Mouse (Mus musculus): ENCODE data around the gene Fam98b.

Fam98b gene

DNA sequence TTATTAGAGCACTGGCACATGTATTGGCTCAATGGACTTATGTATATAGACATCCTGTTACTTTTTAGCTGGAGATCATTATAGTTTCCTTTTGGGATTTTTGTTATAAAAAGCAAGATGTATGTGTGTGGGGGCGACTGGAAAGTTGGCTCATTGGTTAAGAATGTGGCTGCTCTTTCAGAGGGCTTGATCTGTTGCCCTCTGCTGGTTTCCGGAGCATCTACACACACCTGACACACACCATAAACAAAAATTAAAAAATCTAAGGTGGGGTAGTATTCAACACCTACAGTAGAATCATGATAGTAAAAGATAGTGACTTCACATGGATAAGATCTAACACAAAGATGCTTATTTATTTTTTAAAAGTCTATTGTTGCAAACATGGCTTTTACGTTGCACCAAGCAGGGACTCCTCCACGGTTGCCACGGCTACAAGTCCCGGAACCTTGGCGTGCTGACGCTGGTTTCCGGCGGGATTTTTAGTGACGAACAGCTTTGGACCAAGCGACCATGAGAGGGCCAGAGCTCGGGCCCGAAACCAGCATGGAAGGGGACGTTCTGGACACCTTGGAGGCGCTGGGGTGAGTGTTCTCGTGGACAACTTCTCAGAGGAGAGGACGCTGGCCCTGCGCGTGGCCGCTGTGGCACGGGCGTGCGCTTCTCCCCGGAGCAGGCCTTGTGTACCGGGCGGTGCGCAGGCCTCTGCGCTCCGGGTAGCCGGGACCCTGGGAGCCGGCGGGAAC, at the start of gene Fam98b:
TSS of gene Fam98b (plus strand) at position 485 of the 746 bp plus-strand sequence.
- DNase-seq (ENCODE audit: low spot score): peak; percentile 94

- DNase-seq (ENCODE audit: low spot score): no peak
Measured at GRCm38 (mm10) chr2:117200869-117201338, 48.6 kb upstream of the Fam98b start.

- DNase-seq (ENCODE audit: low spot score): no peak
Measured at GRCm38 (mm10) chr2:117203350-117203749, 46.2 kb upstream of the Fam98b start.

DNA sequence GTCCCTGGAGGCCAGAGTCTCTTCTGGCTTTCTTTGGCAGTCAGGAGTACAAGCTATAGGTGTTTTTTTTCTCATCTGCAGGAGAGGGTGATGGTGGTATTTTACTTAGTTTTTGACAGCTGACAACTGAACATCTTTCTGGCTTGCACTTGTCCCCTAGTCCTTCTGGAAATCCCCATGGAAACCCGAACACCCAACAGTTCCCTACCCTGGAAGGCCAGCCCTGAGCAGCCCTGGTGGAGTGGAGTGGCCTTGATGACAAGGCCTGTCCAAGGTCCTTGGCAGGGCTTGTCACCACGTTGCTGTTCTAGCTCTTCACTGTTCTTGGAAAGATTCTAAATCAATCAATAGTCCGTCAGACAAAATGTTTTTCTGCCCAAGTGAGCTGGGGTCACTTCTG, 45.0 kb upstream of the Fam98b start:
- DNase-seq (ENCODE audit: low spot score): no peak

- no peak for DNase-seq (ENCODE audit: low spot score)
Measured at GRCm38 (mm10) chr2:117205066-117205465, 44.5 kb upstream of the Fam98b start.

GRCm38 (mm10) chr2:117210416-117211085, 39.0 kb upstream of the Fam98b start:
- no peak for DNase-seq (ENCODE audit: low spot score)

DNA sequence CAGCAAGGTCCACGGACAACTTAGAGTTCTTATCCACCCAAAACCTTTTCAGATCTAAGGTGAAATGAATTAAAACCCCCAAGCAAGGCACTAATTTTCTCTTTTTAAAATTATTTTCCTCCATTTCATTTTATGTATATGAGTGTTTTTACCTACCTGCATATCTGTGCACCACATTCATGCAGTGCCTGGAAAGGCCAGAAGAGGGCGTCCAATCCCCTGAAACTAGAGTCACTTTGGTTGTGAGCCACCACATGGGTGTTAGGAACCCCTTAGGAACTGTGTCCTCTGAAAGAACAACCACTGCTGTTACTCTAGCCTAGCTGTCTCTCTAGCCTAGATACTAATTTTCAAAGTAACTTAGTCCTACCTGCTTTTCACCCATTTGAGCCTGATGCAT, 33.4 kb upstream of the Fam98b start:
- no peak for DNase-seq (ENCODE audit: low spot score)

- DNase-seq (ENCODE audit: low spot score): no peak
Measured at GRCm38 (mm10) chr2:117217695-117218216, 31.8 kb upstream of the Fam98b start.

DNA sequence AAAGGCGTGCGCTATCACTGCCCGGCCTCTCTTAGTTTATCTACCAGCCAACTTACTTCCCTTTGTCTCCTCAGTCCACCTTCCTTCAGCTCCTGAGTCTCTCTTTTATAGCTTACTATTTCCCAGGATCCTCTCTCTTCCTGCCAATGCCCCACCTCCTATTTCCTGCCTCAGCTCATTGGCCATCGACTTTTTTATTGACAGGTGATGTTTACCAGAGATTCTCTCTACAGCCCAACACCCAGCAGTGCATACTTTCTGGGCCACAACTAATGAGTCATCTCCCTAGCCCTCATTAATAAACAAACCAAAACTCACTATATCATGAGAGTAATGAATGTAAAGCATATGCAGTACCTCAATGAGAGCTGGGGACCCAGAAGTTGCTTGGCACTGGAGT, 30.0 kb upstream of the Fam98b start:
- DNase-seq (ENCODE audit: low spot score): no peak

DNA sequence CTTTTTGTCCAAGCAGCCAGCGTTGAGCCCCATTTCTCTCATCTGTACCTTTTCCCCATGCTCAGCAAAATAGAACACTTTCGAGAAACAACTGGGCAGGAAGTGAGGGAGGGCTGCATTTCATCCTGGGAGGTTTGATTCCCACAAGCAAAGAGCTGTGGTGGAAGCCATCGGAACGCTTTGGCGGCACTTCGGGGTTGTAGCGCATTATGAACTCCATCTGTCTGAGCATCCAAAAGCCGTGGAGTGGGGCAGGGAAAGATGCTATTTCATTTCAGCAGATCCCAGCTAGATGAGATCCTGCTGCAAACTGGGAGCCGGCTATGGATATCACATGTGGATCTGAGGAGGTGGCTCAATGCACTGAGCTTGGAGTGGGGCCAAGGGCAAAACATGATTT, 26.9 kb upstream of the Fam98b start:
- no peak for DNase-seq (ENCODE audit: low spot score)

GRCm38 (mm10) chr2:117228601-117229125, 20.9 kb upstream of the Fam98b start:
- no peak for DNase-seq (ENCODE audit: low spot score)

GRCm38 (mm10) chr2:117230261-117230660, 19.3 kb upstream of the Fam98b start:
- no peak for DNase-seq (ENCODE audit: low spot score)

DNA sequence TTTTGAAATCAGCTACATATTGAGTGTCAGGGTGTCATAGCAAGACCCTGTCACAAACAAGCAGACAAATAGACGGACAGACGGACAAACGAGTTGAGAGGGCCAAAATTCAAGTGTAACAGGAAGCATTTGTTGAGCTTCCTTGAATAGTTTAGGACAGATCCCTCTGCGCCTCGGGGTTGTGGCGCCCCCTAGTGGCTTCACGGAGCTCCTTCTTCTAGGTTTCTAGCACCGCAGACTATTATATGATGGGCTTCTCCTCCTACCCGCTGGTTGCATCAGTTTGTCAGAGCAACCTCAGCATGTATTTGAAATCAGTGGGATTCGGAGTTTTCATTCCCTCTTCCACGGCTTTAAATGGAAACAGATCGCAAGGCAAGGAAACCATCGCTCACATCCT, 18.3 kb upstream of the Fam98b start:
- peak; percentile 87 for DNase-seq (ENCODE audit: low spot score)

DNA sequence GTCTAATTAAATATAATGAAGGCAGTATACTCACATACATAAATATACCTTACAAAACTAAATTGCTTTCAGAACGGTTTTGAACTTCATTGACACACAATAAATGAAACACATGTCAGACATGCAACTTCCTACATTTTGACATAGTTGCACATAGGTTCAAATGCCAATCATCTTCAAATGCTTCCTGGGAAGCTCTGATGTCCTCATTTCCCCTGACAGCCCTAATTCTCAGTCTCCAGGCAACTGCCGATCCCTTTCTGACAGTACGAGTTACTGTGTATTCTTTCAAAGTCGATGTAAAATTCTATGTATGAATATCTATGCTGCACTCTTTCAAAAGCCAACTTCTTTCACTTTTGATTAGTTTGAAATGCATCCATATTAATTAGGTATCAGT, 7.6 kb upstream of the Fam98b start:
- no peak for DNase-seq (ENCODE audit: low spot score)

GRCm38 (mm10) chr2:117250001-117250510, 517 bp downstream of the Fam98b start:
- DNase-seq (ENCODE audit: low spot score): peak; percentile 47

GRCm38 (mm10) chr2:117255415-117255814, 5.9 kb downstream of the Fam98b start:
- DNase-seq (ENCODE audit: low spot score): no peak

GRCm38 (mm10) chr2:117257617-117258016, 8.1 kb downstream of the Fam98b start:
- no peak for DNase-seq (ENCODE audit: low spot score)

DNA sequence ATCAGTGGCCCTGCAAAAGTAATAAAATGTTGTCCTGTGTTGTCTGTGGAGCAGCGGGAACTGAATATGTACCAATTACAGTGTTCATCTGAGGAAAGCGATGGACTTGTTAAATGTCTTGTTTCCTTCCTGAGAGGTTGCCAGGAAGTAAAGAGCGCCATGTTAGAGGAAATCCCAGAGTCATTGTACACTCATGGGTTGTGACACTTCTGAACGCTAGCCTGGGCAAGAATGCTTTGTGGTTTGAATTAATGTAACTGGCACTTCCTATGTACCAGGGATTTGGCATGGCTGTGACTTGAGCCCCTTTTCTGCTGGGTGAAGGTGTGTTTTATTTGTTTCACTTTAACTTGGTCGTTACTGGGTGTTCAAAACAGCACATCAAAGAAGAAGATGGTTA, 12.6 kb downstream of the Fam98b start:
- no peak for DNase-seq (ENCODE audit: low spot score)

GRCm38 (mm10) chr2:117263786-117264408, 14.4 kb downstream of the Fam98b start:
- DNase-seq (ENCODE audit: low spot score): peak; percentile 60

DNA sequence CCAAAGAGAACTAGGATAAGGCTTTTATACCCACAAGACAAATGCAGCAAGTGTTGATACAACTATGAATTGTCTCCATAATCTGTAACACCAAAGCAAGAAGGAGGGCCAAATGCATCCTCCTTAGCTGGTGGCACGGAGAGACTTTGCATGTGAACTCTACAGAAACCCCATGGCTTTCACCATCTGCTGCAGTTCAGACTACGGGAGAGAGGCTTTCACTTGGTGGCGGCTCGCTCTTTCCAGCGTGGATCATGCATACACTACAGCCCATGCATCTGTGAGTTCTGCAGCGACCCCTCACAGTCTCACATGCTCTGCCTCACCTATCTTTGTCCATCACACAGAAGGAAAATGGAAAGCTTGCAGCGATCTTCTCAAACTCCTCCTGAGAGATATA, 38.8 kb downstream of the Fam98b start:
- DNase-seq (ENCODE audit: low spot score): no peak

DNA sequence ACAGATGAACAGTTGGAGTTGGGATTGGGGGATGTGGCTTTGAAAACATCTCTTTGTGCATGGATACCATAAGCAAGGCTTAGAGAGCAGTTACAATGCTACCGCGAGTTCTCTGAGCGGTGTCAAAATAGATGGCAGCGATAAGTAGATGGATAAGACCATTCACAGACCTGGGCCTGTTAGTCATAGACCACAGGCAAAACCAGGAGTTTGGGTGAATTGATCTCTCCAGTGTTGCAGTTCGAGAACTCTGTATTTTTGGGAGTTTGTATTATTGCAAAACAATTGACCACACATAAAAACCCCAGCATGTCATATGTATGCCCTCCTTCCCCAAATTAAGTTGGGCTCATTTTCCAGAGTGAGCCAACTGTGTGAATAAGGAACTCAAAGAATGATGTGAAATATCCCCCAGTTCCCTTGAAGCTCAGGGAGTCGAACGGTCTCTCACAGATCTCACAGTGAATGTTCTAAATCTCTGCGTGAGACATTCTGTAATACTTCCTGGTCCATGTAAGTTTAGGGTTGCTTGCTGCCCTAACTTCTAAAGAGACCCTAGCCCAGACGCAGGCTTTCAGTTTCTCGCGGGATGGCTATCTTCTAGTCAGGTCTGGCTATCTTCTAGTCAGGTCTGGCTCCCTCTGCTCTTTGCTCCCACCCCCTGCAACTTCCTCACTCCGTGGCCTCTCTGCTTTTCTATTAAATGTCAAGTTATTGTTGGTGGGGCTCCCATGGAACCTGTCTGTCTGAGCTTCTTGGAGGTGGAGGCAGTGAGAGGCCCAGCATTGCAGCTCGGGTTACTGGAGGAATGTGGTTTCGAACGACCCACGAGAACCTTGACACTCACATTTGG, 50.3 kb downstream of the Fam98b start:
- DNase-seq (ENCODE audit: low spot score): no peak

All from adipocyte (in vitro differentiated cells).